Mouse (Mus musculus): ENCODE measurements around the gene Gm45799. TPM values are rescaled to one million over a fixed set of nuclear protein-coding genes. Genes with fewer than 3 reads are reported as not detected.

Gm45799 gene
- total RNA-seq (2021), result 1 to 10 TPM in 1 of 2 experiments, under 1 TPM in 1; 0.64 to 3.4 TPM
- long read RNA-seq, experiment 1, partial matches to known transcripts, result 0 of 1 reads
- long read RNA-seq, experiment 1, other reads (novel, unspliced or antisense), result 1 of 1 reads
- long read RNA-seq, experiment 2, partial matches to known transcripts, result 0 of 3 reads
- long read RNA-seq, experiment 2, other reads (novel, unspliced or antisense), result 3 of 3 reads

GRCm38 (mm10) chr7:105640233-105640893, at the start of gene Gm45799, which contains the start of gene Arfip2:
Gene Gm45799 (plus strand): TSS chr7:105640552.
Gene Arfip2 (minus strand): TSS chr7:105640416.
- peak; percentile 97 for DNase-seq
- no peak for TF ChIP-seq CTCF (IDR thresholded peaks at IDR 0.05)
- H3K4me3 ChIP-seq, result peak within 1 kb of the TSS; percentile 97
- intact Hi-C loops (cut with DNase I), result loop anchor here (2.0 to 10.0 kb wide), 3 partner anchors 86 to 246 kb away; partner anchors contain the start of genes Ilk, Rrp8 and Smpd1
- peak within 1 kb of the TSS; percentile 97 for H3K27ac ChIP-seq

- peak; percentile 70 for TF ChIP-seq CTCF (IDR thresholded peaks at IDR 0.05)
- intact Hi-C loops (cut with DNase I), result loop anchor here (1.0 kb wide), 1 partner anchor 69 kb away; no protein-coding TSS in a partner anchor
- peak overlapping the region; percentile 31; the same call in 1 of the 2 replicates for H3K27ac ChIP-seq
- no peak overlapping the region for H3K4me3 ChIP-seq
- DNase-seq, result peak; percentile 71
Observed at GRCm38 (mm10) chr7:105602860-105603623, 37.3 kb upstream of the Gm45799 start.

GRCm38 (mm10) chr7:105608467-105608866, 31.9 kb upstream of the Gm45799 start:
- Histone ChIP-seq H3K4me3 (no peak overlapping the region), H3K27ac (no peak overlapping the region)
- no peak for DNase-seq
- no peak for TF ChIP-seq CTCF (IDR thresholded peaks at IDR 0.05)
- intact Hi-C loops (cut with DNase I), result no loop called here

- no peak overlapping the region for H3K27ac ChIP-seq
- intact Hi-C loops (cut with DNase I), result no loop called here
- TF ChIP-seq CTCF (IDR thresholded peaks at IDR 0.05), result no peak
- no peak overlapping the region for H3K4me3 ChIP-seq
- no peak for DNase-seq
Observed at GRCm38 (mm10) chr7:105611767-105612166, 28.6 kb upstream of the Gm45799 start.

GRCm38 (mm10) chr7:105614400-105614799, 26.0 kb upstream of the Gm45799 start:
- intact Hi-C loops (cut with DNase I), result no loop called here
- H3K27ac ChIP-seq, result no peak overlapping the region
- DNase-seq, result no peak
- TF ChIP-seq CTCF (IDR thresholded peaks at IDR 0.05), result no peak
- no peak overlapping the region for H3K4me3 ChIP-seq

GRCm38 (mm10) chr7:105615720-105616119, 24.6 kb upstream of the Gm45799 start:
- TF ChIP-seq CTCF (IDR thresholded peaks at IDR 0.05), result no peak
- no peak overlapping the region for H3K4me3 ChIP-seq
- no peak overlapping the region for H3K27ac ChIP-seq
- intact Hi-C loops (cut with DNase I), result no loop called here
- no peak for DNase-seq

GRCm38 (mm10) chr7:105616561-105616960, 23.8 kb upstream of the Gm45799 start:
- DNase-seq, result no peak
- H3K27ac ChIP-seq, result no peak overlapping the region
- no peak for TF ChIP-seq CTCF (IDR thresholded peaks at IDR 0.05)
- intact Hi-C loops (cut with DNase I), result no loop called here
- no peak overlapping the region for H3K4me3 ChIP-seq

- DNase-seq, result no peak
- Histone ChIP-seq H3K4me3 (no peak overlapping the region), H3K27ac (no peak overlapping the region)
- TF ChIP-seq CTCF (IDR thresholded peaks at IDR 0.05), result no peak
- intact Hi-C loops (cut with DNase I), result no loop called here
Observed at GRCm38 (mm10) chr7:105617810-105618209, 22.5 kb upstream of the Gm45799 start.

GRCm38 (mm10) chr7:105619701-105620100, 20.7 kb upstream of the Gm45799 start:
- intact Hi-C loops (cut with DNase I), result no loop called here
- no peak for DNase-seq
- TF ChIP-seq CTCF (IDR thresholded peaks at IDR 0.05), result no peak
- H3K4me3 ChIP-seq, result no peak overlapping the region
- H3K27ac ChIP-seq, result no peak overlapping the region

GRCm38 (mm10) chr7:105621053-105621452, 19.3 kb upstream of the Gm45799 start:
- intact Hi-C loops (cut with DNase I), result no loop called here
- Histone ChIP-seq H3K4me3 (no peak overlapping the region), H3K27ac (peak overlapping the region; percentile 70)
- no peak for TF ChIP-seq CTCF (IDR thresholded peaks at IDR 0.05)
- DNase-seq, result no peak

GRCm38 (mm10) chr7:105621646-105622292, 18.6 kb upstream of the Gm45799 start:
- no peak for DNase-seq
- no peak overlapping the region for H3K4me3 ChIP-seq
- no peak for TF ChIP-seq CTCF (IDR thresholded peaks at IDR 0.05)
- H3K27ac ChIP-seq, result peak overlapping the region; percentile 70
- intact Hi-C loops (cut with DNase I), result no loop called here

GRCm38 (mm10) chr7:105625397-105625796, 15.0 kb upstream of the Gm45799 start:
- Histone ChIP-seq H3K27ac (no peak overlapping the region), H3K4me3 (no peak overlapping the region)
- TF ChIP-seq CTCF (IDR thresholded peaks at IDR 0.05), result no peak
- intact Hi-C loops (cut with DNase I), result no loop called here
- DNase-seq, result no peak

Measured in gastrocnemius, adult 2 months (tissue).